Mouse (Mus musculus) neural tube, embryonic 14.5 days (tissue): ENCODE measurements around the gene Ndufb7. TPM values are rescaled to one million over a fixed set of nuclear protein-coding genes. Genes with fewer than 3 reads are reported as not detected.
"Not testable (repeated sequence)": the region's sequence is repeated elsewhere in the genome, so short reads cannot be mapped to it uniquely, and the experiment has no call there.

ENCODE experiments used
- ATAC-seq: fragments of 200-750 bp; cut with Nextera tagmentation; 2 replicates; pipeline ENCODE4 v1.8.0; 2017; ENCODE audit warnings: low read depth, mild to moderate bottlenecking, moderate TSS enrichment, moderate library complexity
- H3K27ac ChIP-seq: fragments of 300-500 bp; sonication (generic); 2 replicates; pipeline ENCODE4 v1.5.1; 2014; ENCODE audit warnings: low read depth, mild to moderate bottlenecking, control low read depth, low read length, moderate library complexity, mixed read lengths
- H3K27me3 ChIP-seq: fragments of 300-500 bp; sonication (generic); 2 replicates; pipeline ENCODE4 v1.6.1; 2014; ENCODE audit warnings: low read length; ENCODE audit not compliant: control insufficient read depth, insufficient read depth
- H3K36me3 ChIP-seq: fragments of 300-500 bp; sonication (generic); 2 replicates; pipeline ENCODE4 v1.6.1; 2014; ENCODE audit warnings: low read length, mixed read lengths; ENCODE audit not compliant: control insufficient read depth, insufficient read depth
- H3K4me1 ChIP-seq: fragments of 300-500 bp; sonication (generic); 2 replicates; pipeline ENCODE4 v1.6.1; 2014; ENCODE audit warnings: low read length; ENCODE audit not compliant: control insufficient read depth, insufficient read depth
- H3K4me2 ChIP-seq: fragments of 300-500 bp; sonication (generic); 2 replicates; pipeline ENCODE4 v1.6.1; 2014; ENCODE audit warnings: mild to moderate bottlenecking, low read depth, low read length, control low read depth
- H3K4me3 ChIP-seq: fragments of 300-500 bp; sonication (generic); 2 replicates; pipeline ENCODE4 v1.5.1; 2014; ENCODE audit warnings: low read depth, low read length, control low read depth, mixed read lengths
- H3K9ac ChIP-seq: fragments of 300-500 bp; sonication (generic); replicated peaks from 2 replicates; pipeline ENCODE4 v1.6.1; 2014; ENCODE audit warnings: low read depth, mild to moderate bottlenecking, control low read depth, low read length, mixed read lengths
- H3K9me3 ChIP-seq: fragments of 300-500 bp; sonication (generic); 2 replicates; pipeline ENCODE4 v1.6.1; 2016; ENCODE audit warnings: low read length; ENCODE audit not compliant: control insufficient read depth
- WGBS: fragments of 180-500 bp; shearing (Covaris S2); extraction: QIAGEN DNeasy Blood & Tissue Kit; methylation state at CpG from one replicate; pipeline ENCODE4 v1.1.7; 2014; 5-methylcytosine and 5-hydroxymethylcytosine counted together
- polyA plus RNA-seq: library from polyadenylated mRNA; unstranded; fragments of >200 nt; fragmentation: Nextera tagmentation; extraction: Ambion mirVana; gene quantifications from 2 replicates; pipeline ENCODE4 v1.2.1, GENCODE M21; 2014

Ndufb7 gene
- polyA plus RNA-seq, 1 experiment from 2014 or later: 348 TPM

DNA sequence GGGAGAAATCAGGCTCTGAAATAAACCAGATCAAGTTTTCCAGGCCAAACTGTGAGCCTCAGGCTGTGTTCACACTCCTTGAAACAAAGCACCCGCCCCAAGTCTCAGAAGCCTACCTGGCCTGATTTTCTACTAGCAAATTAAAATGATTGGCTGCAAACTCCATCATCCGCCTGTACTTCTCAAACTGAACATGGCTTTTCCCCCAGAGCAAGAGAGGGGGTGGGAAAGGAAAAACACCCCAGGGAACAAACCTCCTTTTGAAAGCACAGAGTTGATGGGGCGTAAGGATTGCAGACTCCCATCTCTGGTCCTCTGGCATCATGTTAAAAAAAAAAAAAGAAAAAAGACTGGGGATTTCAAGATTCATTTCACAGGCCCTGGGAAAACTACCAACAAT lies 26.2 kb downstream of the Ndufb7 start:
- Histone ChIP-seq H3K27me3 (no peaks in the 10 kb centered on the region), H3K9me3 (no peaks in the 10 kb centered on the region), H3K4me2 (peak overlapping the region; percentile 61), H3K9ac (peak overlapping the region; percentile 88), H3K4me3 (peak overlapping the region; percentile 98), H3K4me1 (peaks cover 47% of the 10 kb centered on the region), H3K27ac (0 out of 2 replicates have a peak overlapping the region, but pooled peaks have one; percentile 10), H3K36me3 (peaks cover 4% of the 10 kb centered on the region; the same call in 1 of the 2 replicates)
- WGBS: 67% methylated on average over 3 of the region's 3 CpGs
- ATAC-seq: no peak

DNA sequence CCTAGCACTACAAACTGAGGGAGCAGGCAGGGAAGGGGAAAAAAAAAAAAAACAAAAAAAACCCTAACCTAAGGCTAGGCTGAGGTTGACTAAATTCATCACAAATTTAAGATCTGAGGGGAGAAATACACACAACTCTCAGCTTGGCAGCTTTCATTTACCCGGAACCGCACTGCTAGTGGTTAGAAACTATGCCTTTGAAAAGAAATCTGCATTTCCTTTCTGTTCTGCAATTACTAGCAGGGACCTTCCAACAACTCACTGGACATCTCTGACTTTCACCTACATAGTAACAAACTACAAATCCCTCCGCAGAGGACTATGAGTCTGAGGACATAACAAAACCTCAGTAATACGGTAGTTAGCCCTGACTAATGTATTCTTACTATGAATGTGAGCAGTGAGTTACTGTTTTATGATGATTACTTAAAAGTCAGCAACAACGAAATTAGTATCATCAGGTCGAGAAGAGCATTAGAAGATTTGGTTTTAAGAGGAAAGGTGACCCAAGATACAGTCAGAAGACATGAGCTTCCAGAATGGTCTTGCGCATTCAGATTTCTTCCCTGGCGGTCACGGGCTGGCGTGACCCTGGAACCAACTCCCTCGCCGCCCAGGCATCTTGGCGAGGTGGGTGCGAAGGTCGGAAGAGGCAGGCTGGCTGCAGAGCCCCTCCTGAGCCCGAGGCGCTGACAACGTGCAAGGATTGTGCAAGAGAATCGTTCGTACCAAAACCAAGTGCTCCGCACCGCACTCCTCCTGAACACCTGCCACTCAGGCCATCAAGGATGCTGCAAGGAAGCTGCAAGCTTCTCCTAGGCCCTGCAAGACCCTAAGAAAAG lies 27.1 kb downstream of the Ndufb7 start:
- Histone ChIP-seq H3K4me2 (peak overlapping the region; percentile 61), H3K36me3 (peaks cover 4% of the 10 kb centered on the region; the same call in 1 of the 2 replicates), H3K9me3 (no peaks in the 10 kb centered on the region), H3K27me3 (no peaks in the 10 kb centered on the region), H3K4me1 (peaks cover 40% of the 10 kb centered on the region), H3K9ac (peak overlapping the region; percentile 88), H3K27ac (peak overlapping the region; percentile 89), H3K4me3 (peak overlapping the region; percentile 98)
- 4% methylated on average over 22 of the region's 22 CpGs for WGBS
- ATAC-seq: no peak

DNA sequence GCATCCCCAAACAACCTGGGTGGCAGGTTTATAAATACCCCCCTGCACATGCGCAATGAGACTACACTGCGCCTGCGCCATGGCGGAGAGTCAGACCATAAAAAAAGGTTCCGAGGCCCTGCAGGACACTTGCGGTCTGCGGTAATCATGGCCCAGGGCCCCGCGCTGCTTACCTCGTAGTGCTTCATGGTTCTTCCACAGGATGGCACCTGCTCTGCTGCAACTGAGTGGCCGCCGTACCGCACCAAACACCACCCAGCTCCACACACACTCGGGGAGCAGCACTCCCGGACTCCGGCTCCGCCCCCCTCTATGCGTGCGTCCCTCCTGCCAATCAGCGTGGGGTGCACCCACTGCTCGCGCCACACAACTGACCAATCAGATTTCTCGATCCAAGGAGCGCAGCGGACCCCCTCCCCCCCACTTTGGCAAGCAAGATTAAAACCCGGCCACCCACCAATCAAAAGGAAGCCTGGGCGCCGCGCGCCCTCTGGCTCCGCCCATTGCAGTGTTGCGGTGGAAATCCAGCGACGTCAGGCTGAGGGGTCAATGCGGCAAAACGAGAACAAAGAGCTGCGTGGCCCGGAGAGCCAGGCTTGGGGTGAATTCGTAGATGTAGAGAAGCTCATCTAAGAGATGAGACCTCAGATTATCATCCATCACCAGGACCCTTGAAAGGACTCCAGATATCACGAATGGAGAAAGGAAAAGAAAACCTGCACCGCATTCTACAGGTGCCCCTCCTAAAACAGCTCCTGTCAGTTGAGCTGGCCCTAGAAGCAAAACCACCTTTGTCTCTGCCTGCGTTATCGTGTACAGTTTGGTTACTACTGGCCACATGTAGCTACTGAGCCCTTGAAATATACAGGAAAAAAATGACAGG lies 27.9 kb downstream of the Ndufb7 start:
- Histone ChIP-seq H3K27ac (peak overlapping the region; percentile 89), H3K36me3 (peaks cover 2% of the 10 kb centered on the region; the same call in 1 of the 2 replicates), H3K9ac (peak overlapping the region; percentile 88), H3K27me3 (no peaks in the 10 kb centered on the region), H3K4me1 (peaks cover 34% of the 10 kb centered on the region), H3K9me3 (no peaks in the 10 kb centered on the region), H3K4me3 (peak overlapping the region; percentile 98), H3K4me2 (peak overlapping the region; percentile 61)
- under 1% methylated on average over 43 of the region's 43 CpGs for WGBS
- peak; percentile 98 for ATAC-seq

DNA sequence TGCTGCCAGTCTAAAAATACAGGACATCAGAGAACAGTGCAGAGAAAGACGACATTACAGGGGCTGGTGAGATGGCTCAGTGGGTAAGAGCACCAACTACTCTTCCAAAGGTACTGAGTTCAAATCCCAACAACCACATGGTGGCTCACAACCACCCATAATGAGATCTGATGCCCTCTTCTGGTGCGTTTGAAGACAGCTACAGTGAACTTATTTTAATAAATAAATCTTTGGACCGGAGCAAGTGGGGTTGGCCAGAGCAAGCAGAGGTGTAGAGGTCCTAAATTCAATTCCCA lies 28.5 kb downstream of the Ndufb7 start:
- peak overlapping the region; percentile 89 for H3K27ac ChIP-seq
- peak overlapping the region; percentile 48 for H3K4me2 ChIP-seq
- H3K9ac ChIP-seq: peak overlapping the region; percentile 43; the same call in 1 of the 2 replicates
- ATAC-seq, H3K27me3 ChIP-seq, H3K36me3 ChIP-seq, H3K9me3 ChIP-seq: not testable (repeated sequence)
- peak overlapping the region; percentile 98 for H3K4me3 ChIP-seq
- H3K4me1 ChIP-seq: peaks cover 29% of the 10 kb centered on the region
- 63% methylated on average over 3 of the region's 3 CpGs for WGBS

DNA sequence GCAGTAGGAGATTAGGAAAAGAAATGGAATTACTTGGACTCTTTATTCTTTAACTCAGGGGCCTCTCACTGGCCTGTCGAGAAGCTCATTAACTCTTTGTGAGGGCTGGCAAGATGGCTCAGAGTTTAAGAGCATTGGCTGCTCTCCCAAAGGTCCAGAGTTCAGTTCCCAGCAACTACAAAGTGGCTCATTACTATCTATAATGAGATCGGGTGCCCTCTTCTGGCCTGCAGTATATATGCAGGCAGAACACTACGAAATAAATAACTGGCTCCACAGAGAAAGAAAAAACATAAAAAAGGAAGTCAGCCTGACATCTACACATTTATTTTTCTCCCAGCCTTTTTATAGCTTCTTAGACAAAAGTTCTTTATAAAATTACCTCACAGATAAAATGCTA lies 29.9 kb downstream of the Ndufb7 start:
- Histone ChIP-seq H3K4me3 (no peak overlapping the region), H3K4me2 (no peak overlapping the region), H3K36me3 (peaks cover 2% of the 10 kb centered on the region; the same call in 1 of the 2 replicates), H3K4me1 (peaks cover 17% of the 10 kb centered on the region), H3K9me3 (no peaks in the 10 kb centered on the region), H3K9ac (no peak overlapping the region), H3K27me3 (no peaks in the 10 kb centered on the region), H3K27ac (no peak overlapping the region)
- ATAC-seq: no peak
- 21% methylated on average over 3 of the region's 3 CpGs for WGBS

DNA sequence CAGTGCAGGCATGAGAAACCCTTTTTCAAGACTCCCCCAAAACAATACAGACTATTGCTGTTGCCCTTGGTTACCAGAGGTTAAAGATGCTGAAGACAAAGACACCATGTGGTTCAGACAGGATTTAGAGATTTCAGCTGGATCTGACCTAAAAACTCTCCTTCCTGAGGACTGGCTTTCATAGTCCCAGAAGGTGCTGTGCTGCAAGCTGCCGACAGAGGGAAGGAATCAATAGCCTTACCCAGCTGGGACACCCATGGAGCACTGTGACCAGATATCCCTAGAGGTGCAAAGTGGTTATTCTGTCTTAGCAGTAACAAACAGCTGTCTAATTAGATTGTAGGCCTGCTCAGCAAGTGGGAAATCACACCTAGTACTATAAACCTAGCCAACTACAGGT lies 31.7 kb downstream of the Ndufb7 start:
- Histone ChIP-seq H3K36me3 (no peaks in the 10 kb centered on the region), H3K27ac (no peak overlapping the region), H3K4me2 (no peak overlapping the region), H3K4me1 (no peaks in the 10 kb centered on the region; the same call in 1 of the 2 replicates), H3K9ac (no peak overlapping the region), H3K4me3 (no peak overlapping the region), H3K9me3 (no peaks in the 10 kb centered on the region), H3K27me3 (no peaks in the 10 kb centered on the region)
- WGBS: 4% methylated on average over 1 of the region's 1 CpGs
- no peak for ATAC-seq

DNA sequence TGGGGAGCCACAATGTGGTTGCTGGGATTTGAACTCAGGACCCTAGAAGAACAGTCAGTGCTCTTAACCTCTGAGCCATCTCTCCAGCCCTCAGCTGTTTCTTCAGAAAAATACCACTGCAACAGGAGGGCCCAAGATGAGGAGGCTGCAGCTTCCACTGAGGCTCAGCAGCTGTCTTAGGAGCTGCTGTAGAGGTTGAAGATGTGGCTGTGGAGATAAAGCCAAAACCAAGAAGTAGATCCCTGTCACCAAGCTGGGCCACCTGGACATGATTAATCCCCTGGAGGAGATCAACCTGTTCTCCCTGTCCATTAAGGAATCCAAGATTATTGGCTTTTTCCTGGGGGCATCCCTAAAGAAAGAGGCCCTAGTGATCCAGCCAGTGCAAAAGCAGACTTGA lies 33.3 kb downstream of the Ndufb7 start:
- Histone ChIP-seq H3K27me3 (no peaks in the 10 kb centered on the region), H3K4me1 (no peaks in the 10 kb centered on the region)
- no peak for ATAC-seq

DNA sequence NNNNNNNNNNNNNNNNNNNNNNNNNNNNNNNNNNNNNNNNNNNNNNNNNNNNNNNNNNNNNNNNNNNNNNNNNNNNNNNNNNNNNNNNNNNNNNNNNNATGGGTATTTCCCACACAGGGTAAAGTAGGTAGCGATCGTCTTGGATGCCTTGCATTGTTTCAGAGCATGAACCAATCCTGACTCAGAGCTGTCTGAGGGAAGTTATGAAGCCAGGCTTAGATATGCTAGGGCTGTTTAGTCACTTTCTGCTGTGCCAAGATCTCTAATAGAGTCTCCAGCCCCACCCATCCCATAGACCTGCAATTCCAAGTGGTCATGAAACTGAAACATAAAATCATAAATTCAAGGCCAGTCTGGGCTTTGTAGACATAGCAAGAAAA lies 36.2 kb downstream of the Ndufb7 start:
- Histone ChIP-seq H3K9ac (no peak overlapping the region), H3K4me2 (no peak overlapping the region), H3K27ac (no peak overlapping the region), H3K27me3 (no peaks in the 10 kb centered on the region), H3K9me3 (no peaks in the 10 kb centered on the region), H3K4me1 (peaks cover 7% of the 10 kb centered on the region; the same call in 1 of the 2 replicates), H3K4me3 (no peak overlapping the region), H3K36me3 (no peaks in the 10 kb centered on the region)
- 78% methylated on average over 2 of the region's 2 CpGs for WGBS
- no peak for ATAC-seq

More for the DNA sequence above, 33.3 kb downstream of the Ndufb7 start:
- Histone ChIP-seq H3K9me3 (no peaks in the 10 kb centered on the region), H3K36me3 (no peaks in the 10 kb centered on the region), H3K4me2 (no peak overlapping the region), H3K27ac (no peak overlapping the region), H3K9ac (no peak overlapping the region), H3K4me3 (no peak overlapping the region)
